ENCODE assay signal across 9 mouse cellular contexts in genomic region chr10:80663485-80664196, GRCm38 (mm10). TPM values are rescaled to one million over a fixed set of nuclear protein-coding genes. Genes with fewer than 3 reads are reported as not detected.
DNase-seq lines count a peak whose midpoint lies in the region; ATAC-seq and TF ChIP-seq lines count a peak whose summit lies in the region.
"Had no signal": no experiment of that assay in that cellular context is flagged by ENCODE, and none has a peak within 500 bp of the region (broad histone marks: within the 10 kb centered on the region; RNA-seq: fewer than 3 reads in every experiment).

No protein-coding gene starts in this region.

- ATAC-seq in intestine, postnatal 0 days = no peak
- no peak for ATAC-seq in intestine, embryonic 15.5 days
- ATAC-seq in liver, embryonic 13.5 days (ENCODE audit: low read depth) = peak; percentile 17; the same call in 1 of the 2 replicates

- no peak overlapping the region for H3K4me2 ChIP-seq in intestine, postnatal 0 days (replicated peaks; ENCODE audit: low read depth)
- no peak overlapping the region for H3K4me2 ChIP-seq in intestine, embryonic 15.5 days (replicated peaks)
- peak overlapping the region; percentile 49; the same call in 1 of the 2 replicates for H3K4me2 ChIP-seq in liver, embryonic 13.5 days
- H3K4me2 ChIP-seq: hindbrain, embryonic 15.5 days had no signal

- peaks cover 7% of the 10 kb centered on the region; the same call in 1 of the 2 replicates for H3K4me1 ChIP-seq in intestine, postnatal 0 days (replicated peaks; ENCODE audit: control insufficient read depth, insufficient read depth, low read length)
- peaks cover 32% of the 10 kb centered on the region for H3K4me1 ChIP-seq in intestine, embryonic 15.5 days (replicated peaks)
- H3K4me1 ChIP-seq in brown adipose tissue, adult 24 weeks (ENCODE audit: control insufficient read depth, insufficient read depth, insufficient read length, low read length) = peaks cover 22% of the 10 kb centered on the region
- peaks cover 69% of the 10 kb centered on the region for H3K4me1 ChIP-seq in liver, embryonic 13.5 days (replicated peaks)

- no peak overlapping the region for H3K4me3 ChIP-seq in intestine, postnatal 0 days (ENCODE audit: low read depth, low read length)
- no peak overlapping the region for H3K4me3 ChIP-seq in intestine, embryonic 15.5 days (replicated peaks)
- no peak overlapping the region for H3K4me3 ChIP-seq in brown adipose tissue, adult 24 weeks (ENCODE audit: insufficient read depth, low read depth, low read length)
- H3K4me3 ChIP-seq in liver, embryonic 13.5 days (replicated peaks) = no peak overlapping the region
- H3K4me3 ChIP-seq: hindbrain, embryonic 15.5 days had no signal

- H3K27ac ChIP-seq in intestine, postnatal 0 days (ENCODE audit: low read depth, low read length) = peak overlapping the region; percentile 70; the same call in 1 of the 2 replicates
- H3K27ac ChIP-seq in intestine, embryonic 15.5 days = no peak overlapping the region; the same call in none of the 2 replicates
- peak overlapping the region; percentile 84; the same call in 1 of the 2 replicates for H3K27ac ChIP-seq in brown adipose tissue, adult 24 weeks (replicated peaks; ENCODE audit: low read depth, low read length)
- H3K27ac ChIP-seq in liver, embryonic 13.5 days = peak overlapping the region; percentile 83

- H3K36me3 ChIP-seq in intestine, postnatal 0 days (ENCODE audit: control insufficient read depth, insufficient read depth) = peaks cover 28% of the 10 kb centered on the region
- peaks cover 21% of the 10 kb centered on the region for H3K36me3 ChIP-seq in intestine, embryonic 15.5 days
- peaks cover 34% of the 10 kb centered on the region for H3K36me3 ChIP-seq in liver, embryonic 13.5 days

- DNase-seq in A20 (ENCODE audit: low read depth, low spot score) = peak; percentile 81
- DNase-seq in liver, embryonic 13.5 days = no peak
- no peak for DNase-seq in left cerebral cortex, postnatal 36 days (ENCODE audit: low spot score in 2 of 2)
- no peak for DNase-seq in cerebellum, adult 11-12 months
- DNase-seq in urinary bladder, postnatal 4 days (ENCODE audit: low spot score in 2 of 2) = no peak

- no peak overlapping the region for H3K9ac ChIP-seq in intestine, postnatal 0 days (ENCODE audit: low read depth, low read length)
- H3K9ac ChIP-seq in intestine, embryonic 15.5 days = no peak overlapping the region
- H3K9ac ChIP-seq in liver, embryonic 13.5 days = peak overlapping the region; percentile 60; the same call in 1 of the 2 replicates
- H3K9ac ChIP-seq: hindbrain, embryonic 15.5 days had no signal

- WGBS in intestine, postnatal 0 days = 27% methylated on average over 5 of the region's 5 CpGs
- WGBS in intestine, embryonic 15.5 days = 36% methylated on average over 5 of the region's 5 CpGs
- 7% methylated on average over 5 of the region's 5 CpGs for whole genome bisulfite sequencing in liver, embryonic 13.5 days (ENCODE audit: insufficient replicate concordance)

- TF ChIP-seq CTCF in intestine, postnatal 0 days (IDR thresholded peaks at IDR 0.05; ENCODE audit: low read depth) = no peak

- intact Hi-C loops in left cerebral cortex, postnatal 36 days (cut with DNase I) = no loop called here

- H3K27me3 ChIP-seq in intestine, postnatal 0 days (replicated peaks; ENCODE audit: control insufficient read depth, insufficient read depth, low read length) = no peaks in the 10 kb centered on the region
- no peaks in the 10 kb centered on the region for H3K27me3 ChIP-seq in intestine, embryonic 15.5 days (replicated peaks)
- H3K27me3 ChIP-seq in liver, embryonic 13.5 days = no peaks in the 10 kb centered on the region
- H3K27me3 ChIP-seq: hindbrain, embryonic 15.5 days had no signal

- H3K9me3 ChIP-seq in intestine, postnatal 0 days (ENCODE audit: control insufficient read depth) = no peaks in the 10 kb centered on the region
- no peaks in the 10 kb centered on the region for H3K9me3 ChIP-seq in intestine, embryonic 15.5 days
- no peaks in the 10 kb centered on the region for H3K9me3 ChIP-seq in liver, embryonic 13.5 days (replicated peaks)
- H3K9me3 ChIP-seq: hindbrain, embryonic 15.5 days had no signal

RNA-seq across cellular contexts. Expression of gene Btbd2, which starts 6.8 kb away (rescaled TPM):
- polyA plus RNA-seq in intestine, postnatal 0 days (2015; fragmentation: Nextera tagmentation; extraction: Ambion mirVana) = 21.5 and 23.5 TPM in 2 replicates
- polyA plus RNA-seq in intestine, embryonic 15.5 days (2015; fragmentation: Nextera tagmentation; extraction: Ambion mirVana) = 54.9 and 62.4 TPM in 2 replicates
- polyA plus RNA-seq in brown adipose tissue, adult 24 weeks (2012; ENCODE audit: insufficient read depth, insufficient read length, missing spikeins) = 20.6 and 33.9 TPM in 2 replicates
- 11.5 and 12.7 TPM in 2 replicates for polyA plus RNA-seq in liver, embryonic 13.5 days (2015; fragmentation: Nextera tagmentation; extraction: Ambion mirVana)
- 100 to 1,000 TPM in 1 of 2 experiments, 10 to 100 TPM in 1; 93.4 to 100 TPM for total RNA-seq in left cerebral cortex, postnatal 36 days (2021)

RNA-seq across cellular contexts. Expression of gene Mknk2, which starts 14.3 kb away (rescaled TPM):
- polyA plus RNA-seq in intestine, postnatal 0 days (2015; fragmentation: Nextera tagmentation; extraction: Ambion mirVana) = 38.4 and 38.6 TPM in 2 replicates
- polyA plus RNA-seq in intestine, embryonic 15.5 days (2015; fragmentation: Nextera tagmentation; extraction: Ambion mirVana) = 68.8 and 73.0 TPM in 2 replicates
- polyA plus RNA-seq in brown adipose tissue, adult 24 weeks (2012; ENCODE audit: insufficient read depth, insufficient read length, missing spikeins) = 313 and 519 TPM in 2 replicates
- polyA plus RNA-seq in liver, embryonic 13.5 days (2015; fragmentation: Nextera tagmentation; extraction: Ambion mirVana) = 71.4 and 73.8 TPM in 2 replicates
- total RNA-seq in left cerebral cortex, postnatal 36 days (2021) = 10 to 100 TPM; 39.9 to 42.0 TPM

RNA-seq across cellular contexts. Expression of gene Mob3a, which starts 38.1 kb away (rescaled TPM):
- polyA plus RNA-seq in intestine, postnatal 0 days (2015; fragmentation: Nextera tagmentation; extraction: Ambion mirVana) = 14.4 and 15.4 TPM in 2 replicates
- 40.4 and 43.0 TPM in 2 replicates for polyA plus RNA-seq in intestine, embryonic 15.5 days (2015; fragmentation: Nextera tagmentation; extraction: Ambion mirVana)
- polyA plus RNA-seq in brown adipose tissue, adult 24 weeks (2012; ENCODE audit: insufficient read depth, insufficient read length, missing spikeins) = 5.2 and 12.0 TPM in 2 replicates
- 31.6 and 38.5 TPM in 2 replicates for polyA plus RNA-seq in liver, embryonic 13.5 days (2015; fragmentation: Nextera tagmentation; extraction: Ambion mirVana)
- total RNA-seq in left cerebral cortex, postnatal 36 days (2021) = 10 to 100 TPM; 14.0 TPM

RNA-seq across cellular contexts. Expression of gene Izumo4, which starts 38.3 kb away (rescaled TPM):
- 12.2 and 14.4 TPM in 2 replicates for polyA plus RNA-seq in intestine, postnatal 0 days (2015; fragmentation: Nextera tagmentation; extraction: Ambion mirVana)
- 22.3 and 26.5 TPM in 2 replicates for polyA plus RNA-seq in intestine, embryonic 15.5 days (2015; fragmentation: Nextera tagmentation; extraction: Ambion mirVana)
- 2.5 and 5.0 TPM in 2 replicates for polyA plus RNA-seq in brown adipose tissue, adult 24 weeks (2012; ENCODE audit: insufficient read depth, insufficient read length, missing spikeins)
- 6.1 and 7.5 TPM in 2 replicates for polyA plus RNA-seq in liver, embryonic 13.5 days (2015; fragmentation: Nextera tagmentation; extraction: Ambion mirVana)
- total RNA-seq in left cerebral cortex, postnatal 36 days (2021) = 10 to 100 TPM; 36.7 to 47.3 TPM

RNA-seq across cellular contexts. Expression of gene Csnk1g2, which starts 41.0 kb away (rescaled TPM):
- polyA plus RNA-seq in intestine, postnatal 0 days (2015; fragmentation: Nextera tagmentation; extraction: Ambion mirVana) = 97.5 and 99.2 TPM in 2 replicates
- polyA plus RNA-seq in intestine, embryonic 15.5 days (2015; fragmentation: Nextera tagmentation; extraction: Ambion mirVana) = 134 and 152 TPM in 2 replicates
- 50.9 and 67.7 TPM in 2 replicates for polyA plus RNA-seq in brown adipose tissue, adult 24 weeks (2012; ENCODE audit: insufficient read depth, insufficient read length, missing spikeins)
- polyA plus RNA-seq in liver, embryonic 13.5 days (2015; fragmentation: Nextera tagmentation; extraction: Ambion mirVana) = 46.0 and 51.1 TPM in 2 replicates
- total RNA-seq in left cerebral cortex, postnatal 36 days (2021) = 100 to 1,000 TPM; 208 to 256 TPM
